Mouse (Mus musculus): ENCODE measurements at regions not wholly inside any gene's neighbourhood (a gene's known extent, or its start where the extent isn't known, plus 50 kb on each side); places are given as distances from the start of the nearest gene placed in this dataset.

DNA sequence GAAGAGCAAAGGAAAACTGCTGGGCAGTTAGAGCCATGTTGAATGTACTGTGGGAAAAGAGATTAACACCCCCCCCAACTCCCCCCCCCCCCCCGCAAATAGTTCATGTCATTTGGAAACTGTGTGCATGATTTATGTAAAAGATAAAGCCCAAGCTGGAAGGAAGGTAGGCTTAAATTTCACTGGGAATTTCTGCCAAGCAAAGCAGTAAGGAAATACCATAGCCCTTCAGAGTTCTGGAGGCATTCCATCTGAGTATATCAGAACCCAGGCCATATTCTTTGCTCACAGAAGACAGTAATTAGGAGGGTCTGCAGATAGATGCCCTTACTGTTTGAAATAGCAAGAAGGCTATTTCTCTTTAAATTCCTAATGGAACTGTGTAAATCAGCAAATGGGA, 221.3 kb upstream of the Adamts5 start:
- Histone ChIP-seq H3K27ac (ENCODE audit: insufficient read depth, low read depth, low read length) (no peak overlapping the region), H3K4me3 (ENCODE audit: low read depth, low read length) (no peak overlapping the region), H3K36me3 (ENCODE audit: control insufficient read depth, insufficient read depth, low read length) (no peaks in the 10 kb centered on the region), H3K4me1 (ENCODE audit: control insufficient read depth, insufficient read depth, insufficient read length, low read length) (no peaks in the 10 kb centered on the region), H3K27me3 (ENCODE audit: control insufficient read depth, insufficient read depth, low read length) (no peaks in the 10 kb centered on the region)
- no peak for TF ChIP-seq CTCF (IDR thresholded peaks at IDR 0.05; ENCODE audit: extremely low read depth, insufficient read length, insufficient replicate concordance, low read depth, low read length)
- TF ChIP-seq POLR2A (IDR thresholded peaks at IDR 0.05; ENCODE audit: low read depth, low read length) = no peak
- 43% methylated on average over 1 of the region's 1 CpGs for WGBS

DNA sequence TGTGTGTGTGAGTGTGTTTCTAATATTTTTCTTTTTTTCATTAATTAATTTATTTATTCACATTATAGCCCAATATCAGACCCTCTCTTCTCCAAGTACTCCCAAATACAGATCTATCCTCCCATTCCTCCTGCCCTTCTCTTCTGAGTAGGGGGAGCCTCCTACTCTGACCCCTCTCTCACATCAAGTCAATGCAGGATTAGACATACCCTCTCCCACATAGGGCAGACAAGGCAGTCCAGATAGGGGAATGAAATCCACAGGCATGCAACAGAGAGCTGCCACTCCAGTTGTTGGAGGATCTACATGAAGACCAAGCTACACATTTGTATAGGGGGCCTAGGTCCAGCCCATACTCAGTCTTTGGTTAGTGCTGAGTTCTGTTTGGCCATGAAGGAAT, 216.3 kb upstream of the Adamts5 start:
- no peak for TF ChIP-seq POLR2A (IDR thresholded peaks at IDR 0.05; ENCODE audit: low read depth, low read length)
- H3K4me3 ChIP-seq (ENCODE audit: low read depth, low read length) = no peak overlapping the region
- no peaks in the 10 kb centered on the region for H3K36me3 ChIP-seq (ENCODE audit: control insufficient read depth, insufficient read depth, low read length)
- no peaks in the 10 kb centered on the region for H3K4me1 ChIP-seq (ENCODE audit: control insufficient read depth, insufficient read depth, insufficient read length, low read length)
- no peaks in the 10 kb centered on the region for H3K27me3 ChIP-seq (ENCODE audit: control insufficient read depth, insufficient read depth, low read length)
- H3K27ac ChIP-seq (ENCODE audit: insufficient read depth, low read depth, low read length) = no peak overlapping the region

DNA sequence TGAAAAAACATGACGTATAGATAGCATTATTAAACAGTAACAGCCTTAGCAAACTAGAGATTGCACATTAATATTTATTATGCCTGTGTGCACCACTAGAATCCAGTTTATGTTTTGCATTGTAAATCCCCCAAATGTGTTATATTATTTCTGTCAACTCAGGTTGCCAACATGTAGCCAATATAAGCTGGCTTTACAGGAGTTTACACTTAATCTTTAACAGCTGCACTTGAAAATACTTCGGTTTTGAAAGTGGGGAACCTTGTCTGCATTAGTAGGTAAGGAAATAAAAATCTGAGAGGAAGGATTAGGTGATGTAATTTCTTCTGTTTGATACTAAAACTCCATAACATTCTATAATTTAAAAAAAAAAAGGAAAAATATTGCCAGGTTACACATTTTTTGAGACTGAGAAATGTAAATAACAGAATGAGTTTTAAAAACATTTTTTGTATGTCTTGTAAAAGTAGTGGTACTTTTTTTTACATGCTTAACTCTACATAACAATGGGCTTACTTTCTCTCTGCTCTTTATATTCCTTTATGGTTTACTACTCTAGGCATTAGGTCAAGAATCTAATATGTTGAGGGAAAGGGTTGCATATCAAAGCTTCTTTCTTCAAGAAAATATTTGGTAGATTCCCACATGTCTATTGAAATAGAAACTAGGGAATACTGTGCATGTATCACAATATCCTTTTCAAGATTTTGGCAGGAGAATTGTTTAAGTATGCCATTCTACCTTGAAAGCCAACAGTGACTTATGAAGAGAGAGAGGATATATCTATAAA, 214.2 kb upstream of the Adamts5 start:
- no peak for TF ChIP-seq POLR2A (IDR thresholded peaks at IDR 0.05; ENCODE audit: low read depth, low read length)
- TF ChIP-seq CTCF (IDR thresholded peaks at IDR 0.05; ENCODE audit: extremely low read depth, insufficient read length, insufficient replicate concordance, low read depth, low read length) = no peak
- 51% methylated on average over 2 of the region's 2 CpGs for WGBS
- no peak overlapping the region for H3K27ac ChIP-seq (ENCODE audit: insufficient read depth, low read depth, low read length)
- no peaks in the 10 kb centered on the region for H3K4me1 ChIP-seq (ENCODE audit: control insufficient read depth, insufficient read depth, insufficient read length, low read length)
- H3K27me3 ChIP-seq (ENCODE audit: control insufficient read depth, insufficient read depth, low read length) = no peaks in the 10 kb centered on the region
- no peak overlapping the region for H3K4me3 ChIP-seq (ENCODE audit: low read depth, low read length)
- no peaks in the 10 kb centered on the region for H3K36me3 ChIP-seq (ENCODE audit: control insufficient read depth, insufficient read depth, low read length)

DNA sequence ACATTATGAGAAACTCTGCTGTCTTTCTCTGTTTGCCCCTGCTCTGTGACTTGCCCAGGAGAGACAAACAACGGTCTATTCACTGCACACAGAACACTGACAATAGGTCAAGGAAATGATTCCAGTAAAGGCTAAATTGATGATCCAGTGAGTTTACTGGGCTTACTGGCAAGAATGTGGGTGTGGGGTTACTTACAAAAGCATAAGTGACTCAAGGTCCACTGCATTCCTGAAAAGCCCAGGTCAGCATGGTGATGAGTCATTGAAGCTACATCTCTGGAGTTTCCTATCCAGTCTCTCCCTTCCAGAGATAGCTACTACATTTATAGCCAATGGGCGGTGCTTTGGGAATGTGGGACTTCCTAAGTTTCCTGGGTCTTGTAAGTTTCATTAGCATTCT, 192.8 kb upstream of the Adamts5 start:
- H3K27me3 ChIP-seq (ENCODE audit: control insufficient read depth, insufficient read depth, low read length) = no peaks in the 10 kb centered on the region
- H3K27ac ChIP-seq (ENCODE audit: insufficient read depth, low read depth, low read length) = no peak overlapping the region
- no peak overlapping the region for H3K4me3 ChIP-seq (ENCODE audit: low read depth, low read length)
- WGBS = 87% methylated on average over 2 of the region's 2 CpGs
- no peaks in the 10 kb centered on the region for H3K4me1 ChIP-seq (ENCODE audit: control insufficient read depth, insufficient read depth, insufficient read length, low read length)
- TF ChIP-seq POLR2A (IDR thresholded peaks at IDR 0.05; ENCODE audit: low read depth, low read length) (no peak), CTCF (IDR thresholded peaks at IDR 0.05; ENCODE audit: extremely low read depth, insufficient read length, insufficient replicate concordance, low read depth, low read length) (no peak)
- no peaks in the 10 kb centered on the region for H3K36me3 ChIP-seq (ENCODE audit: control insufficient read depth, insufficient read depth, low read length)

DNA sequence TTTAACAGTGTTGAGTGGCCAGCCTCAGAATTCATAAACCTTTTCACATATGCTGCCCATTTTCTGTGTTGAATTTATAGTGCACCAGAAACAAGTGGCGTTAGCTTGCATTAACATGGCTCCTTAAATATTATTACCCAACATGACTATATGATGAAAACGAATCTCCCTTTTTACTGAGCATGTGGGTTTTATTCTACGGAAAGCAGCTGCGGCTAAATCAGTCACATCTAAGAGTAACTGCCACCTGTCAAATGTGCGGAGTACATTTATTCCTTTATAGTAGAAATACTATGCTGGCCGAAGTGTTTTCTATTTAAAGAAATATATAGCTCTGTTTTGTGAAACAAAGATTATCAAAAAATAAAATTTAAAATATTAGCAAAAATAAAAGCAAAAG, 188.5 kb upstream of the Adamts5 start:
- Histone ChIP-seq H3K36me3 (ENCODE audit: control insufficient read depth, insufficient read depth, low read length) (no peaks in the 10 kb centered on the region), H3K4me3 (ENCODE audit: low read depth, low read length) (no peak overlapping the region), H3K4me1 (ENCODE audit: control insufficient read depth, insufficient read depth, insufficient read length, low read length) (no peaks in the 10 kb centered on the region), H3K27ac (ENCODE audit: insufficient read depth, low read depth, low read length) (no peak overlapping the region), H3K27me3 (ENCODE audit: control insufficient read depth, insufficient read depth, low read length) (no peaks in the 10 kb centered on the region)
- TF ChIP-seq CTCF (IDR thresholded peaks at IDR 0.05; ENCODE audit: extremely low read depth, insufficient read length, insufficient replicate concordance, low read depth, low read length) (no peak), POLR2A (IDR thresholded peaks at IDR 0.05; ENCODE audit: low read depth, low read length) (no peak)
- WGBS = 85% methylated on average over 6 of the region's 6 CpGs

DNA sequence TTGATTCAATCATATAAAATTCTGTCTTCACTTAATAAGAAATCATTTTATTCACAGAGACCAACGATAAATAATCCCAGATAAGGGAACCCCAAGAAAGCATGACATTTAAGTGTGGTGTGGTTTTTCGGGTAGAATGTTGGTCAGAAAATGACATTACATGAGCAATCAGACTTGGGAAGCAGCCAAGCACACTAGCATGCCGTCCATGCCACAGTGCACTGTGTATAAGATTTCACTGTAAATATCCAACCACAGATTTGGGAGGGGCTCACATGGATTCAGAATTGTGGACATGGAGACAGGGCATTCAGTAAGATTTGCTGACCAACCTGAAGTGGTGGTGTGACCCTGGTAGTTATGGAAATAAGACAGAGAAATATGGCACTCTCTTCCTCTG, 185.8 kb upstream of the Adamts5 start:
- WGBS = 73% methylated on average over 3 of the region's 3 CpGs

DNA sequence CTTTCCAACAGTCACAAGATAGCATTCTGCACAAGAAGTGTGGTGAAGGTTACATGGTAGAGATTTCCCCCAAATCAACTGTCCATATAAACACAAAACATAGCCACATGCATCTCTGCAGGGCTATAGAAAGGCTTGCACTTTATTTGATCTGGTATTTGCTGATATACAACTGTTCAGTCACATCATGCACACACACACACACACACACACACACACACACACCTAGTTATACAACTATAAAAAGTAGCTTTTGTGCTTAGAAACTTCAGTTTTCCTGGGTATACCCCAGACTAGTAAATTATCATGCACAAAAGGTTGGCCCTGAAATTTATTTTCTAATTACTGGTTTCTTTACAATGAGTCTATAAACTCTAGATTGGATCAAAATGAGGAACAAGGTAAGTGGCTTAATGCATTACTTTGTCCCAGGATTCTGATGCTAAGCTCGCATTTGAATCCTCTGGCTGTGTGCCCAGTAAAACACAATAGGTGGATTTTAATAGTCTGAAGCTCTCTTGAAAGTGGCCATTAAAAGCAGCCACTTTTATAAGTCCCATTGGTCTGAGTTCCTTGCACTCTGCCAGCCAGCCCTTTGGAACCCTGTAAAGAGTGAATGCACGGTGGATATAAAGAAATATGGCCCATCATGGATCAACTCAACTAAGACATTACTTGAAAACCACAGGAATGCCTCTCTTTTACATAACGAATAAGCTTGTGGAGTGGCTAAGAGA, 166.2 kb upstream of the Adamts5 start:
- TF ChIP-seq CTCF (IDR thresholded peaks at IDR 0.05; ENCODE audit: extremely low read depth, insufficient read length, insufficient replicate concordance, low read depth, low read length) = no peak
- TF ChIP-seq POLR2A (IDR thresholded peaks at IDR 0.05; ENCODE audit: low read depth, low read length) = no peak
- Histone ChIP-seq H3K36me3 (ENCODE audit: control insufficient read depth, insufficient read depth, low read length) (no peaks in the 10 kb centered on the region), H3K27me3 (ENCODE audit: control insufficient read depth, insufficient read depth, low read length) (no peaks in the 10 kb centered on the region), H3K27ac (ENCODE audit: insufficient read depth, low read depth, low read length) (no peak overlapping the region), H3K4me3 (ENCODE audit: low read depth, low read length) (no peak overlapping the region), H3K4me1 (ENCODE audit: control insufficient read depth, insufficient read depth, insufficient read length, low read length) (no peaks in the 10 kb centered on the region)
- 66% methylated on average over 3 of the region's 3 CpGs for WGBS

More for the DNA sequence above, 185.8 kb upstream of the Adamts5 start:
- Histone ChIP-seq H3K27ac (ENCODE audit: insufficient read depth, low read depth, low read length) (no peak overlapping the region), H3K4me3 (ENCODE audit: low read depth, low read length) (no peak overlapping the region), H3K27me3 (ENCODE audit: control insufficient read depth, insufficient read depth, low read length) (no peaks in the 10 kb centered on the region), H3K4me1 (ENCODE audit: control insufficient read depth, insufficient read depth, insufficient read length, low read length) (no peaks in the 10 kb centered on the region), H3K36me3 (ENCODE audit: control insufficient read depth, insufficient read depth, low read length) (no peaks in the 10 kb centered on the region)
- TF ChIP-seq CTCF (IDR thresholded peaks at IDR 0.05; ENCODE audit: extremely low read depth, insufficient read length, insufficient replicate concordance, low read depth, low read length) (no peak), POLR2A (IDR thresholded peaks at IDR 0.05; ENCODE audit: low read depth, low read length) (no peak)
